Mouse (Mus musculus) erythroblast, embryonic 14.5 days (primary cell): ENCODE measurements around the gene Phb.

ENCODE experiments used
- GATA1 ChIP-seq: IDR thresholded peaks from 2 replicates; pipeline ENCODE4 v1.6.1; 2012; ENCODE audit warnings: low read length, inconsistent platforms, mixed read lengths
- TAL1 ChIP-seq: IDR thresholded peaks from 3 replicates; pipeline ENCODE4 v1.6.1; 2012; ENCODE audit warnings: low read length, inconsistent platforms, mixed read lengths

DNA sequence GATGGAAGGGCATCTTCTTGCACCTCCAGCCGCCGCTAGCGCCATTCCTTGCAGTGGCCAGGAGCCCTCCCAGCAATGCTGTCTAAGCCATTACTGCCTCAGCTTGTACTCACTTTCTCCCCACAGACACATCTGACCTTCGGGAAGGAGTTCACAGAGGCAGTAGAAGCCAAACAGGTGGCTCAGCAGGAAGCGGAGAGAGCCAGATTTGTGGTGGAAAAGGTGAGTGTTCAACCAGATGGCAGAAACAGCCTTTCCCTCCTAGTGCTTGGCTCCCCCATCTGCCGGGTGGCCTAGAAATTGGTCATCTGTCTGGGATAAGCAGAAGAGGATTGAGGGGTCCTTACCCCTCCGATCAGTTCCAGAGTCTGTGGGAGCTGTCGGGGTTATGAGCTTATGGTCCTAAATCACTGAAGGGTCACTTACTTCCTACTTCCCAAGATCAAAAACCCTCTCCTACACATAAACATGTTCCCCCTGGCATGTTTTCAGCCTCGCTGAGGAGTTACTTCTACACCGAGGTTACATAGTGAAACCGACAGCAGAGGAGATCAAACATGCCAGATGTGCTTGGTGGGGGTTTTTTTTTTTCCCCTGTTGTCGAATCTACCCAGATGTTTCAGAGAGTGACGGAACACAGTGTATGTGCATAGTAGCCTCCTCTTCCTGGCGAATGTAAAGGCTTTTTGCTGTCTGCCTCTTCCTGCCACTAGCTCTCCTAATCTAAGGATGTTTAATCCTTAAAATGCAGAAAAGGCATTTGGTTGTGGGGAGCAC lies 11.4 kb downstream of the Phb start:
- TF ChIP-seq TAL1 (no peak), GATA1 (no peak)
